Mouse (Mus musculus): ENCODE measurements around the gene Vps41.

The Vps41 gene

DNA sequence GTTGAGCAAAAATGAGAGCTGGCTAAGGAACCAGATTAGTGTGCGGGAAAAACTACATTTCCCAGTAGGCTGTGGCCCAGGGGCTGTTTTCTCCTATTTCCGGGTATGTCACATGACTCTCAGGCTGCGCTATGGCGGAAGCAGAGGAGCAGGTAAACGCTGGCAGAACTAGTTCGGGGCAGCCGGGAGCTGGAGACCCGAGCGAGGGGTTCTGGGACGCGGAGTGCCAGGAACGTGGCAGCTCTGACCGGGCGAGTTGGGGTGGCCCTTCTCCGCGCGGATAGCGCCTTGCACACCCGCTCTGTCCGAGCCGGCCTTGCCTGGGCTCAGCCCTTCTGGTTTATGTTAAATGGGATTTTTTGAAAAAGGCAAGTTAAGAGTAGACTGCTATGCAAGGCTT, at the start of gene Vps41:
Vps41 (plus strand) TSS at position 102 of the 400 bp plus-strand sequence.
- peak; percentile 74 for DNase-seq

DNA sequence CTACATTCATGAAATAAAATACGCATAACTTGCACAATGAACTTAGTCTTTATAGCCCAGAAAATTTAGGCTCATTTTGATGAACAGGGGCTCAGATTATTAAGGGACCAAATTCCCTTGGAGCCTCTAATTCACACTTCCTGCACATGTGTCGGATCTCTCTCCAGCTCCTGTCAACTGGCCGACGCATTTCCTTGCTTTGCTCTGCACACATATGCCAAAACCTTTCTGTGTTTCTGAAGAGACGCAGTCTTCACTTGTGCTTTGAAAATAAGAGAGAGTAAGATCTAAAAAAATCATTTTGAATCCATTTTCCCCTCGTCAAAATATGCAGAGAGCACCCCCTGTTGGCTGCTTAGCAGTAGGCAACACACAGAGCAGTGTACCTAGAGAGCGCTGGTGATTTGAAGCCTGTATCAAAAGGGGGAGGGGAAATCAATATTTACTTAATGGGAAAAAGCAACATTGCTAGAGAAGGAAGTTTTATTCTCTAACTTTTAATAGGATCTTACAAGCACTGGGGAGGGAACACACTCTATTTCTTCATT, 18.5 kb upstream of the Vps41 start:
- DNase-seq, result peak; percentile 2

DNA sequence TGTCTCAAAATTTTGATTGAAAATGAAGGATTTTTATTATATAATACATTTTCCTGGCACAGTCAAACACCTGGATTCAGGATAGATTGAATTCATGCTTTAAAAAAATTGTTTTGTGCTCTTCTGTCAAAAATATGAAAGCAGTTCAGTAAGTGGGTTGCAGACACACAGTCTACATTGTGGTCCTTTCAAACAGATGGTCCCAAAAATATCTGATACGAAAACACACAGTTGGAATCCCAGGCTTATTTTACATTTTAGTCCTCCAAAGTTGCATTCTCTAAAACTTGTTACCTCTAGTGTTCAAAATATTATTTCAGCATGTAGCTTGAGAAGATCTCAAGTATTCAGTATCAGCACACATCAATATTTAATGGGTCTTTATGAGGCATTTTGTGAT, 5.4 kb upstream of the Vps41 start:
- DNase-seq, result no peak

DNA sequence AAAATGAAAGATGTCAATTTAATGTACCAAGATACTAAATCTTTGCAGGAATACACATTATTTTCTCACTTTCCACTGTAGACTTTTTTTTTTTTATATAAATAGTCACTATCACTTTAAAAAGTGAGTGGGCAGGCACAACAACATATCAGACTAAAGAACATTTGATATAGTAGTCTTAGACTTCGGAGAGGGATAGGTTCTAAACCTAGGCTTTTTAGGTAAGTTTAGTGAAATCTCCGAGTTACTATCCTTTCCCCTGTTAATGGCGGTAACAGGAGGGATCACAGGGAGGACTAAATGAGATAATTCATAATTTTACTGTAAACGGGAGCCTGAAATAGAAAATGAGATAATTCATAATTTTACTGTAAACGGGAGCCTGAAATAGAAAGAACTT, 379 bp upstream of the Vps41 start:
- no peak for DNase-seq

DNA sequence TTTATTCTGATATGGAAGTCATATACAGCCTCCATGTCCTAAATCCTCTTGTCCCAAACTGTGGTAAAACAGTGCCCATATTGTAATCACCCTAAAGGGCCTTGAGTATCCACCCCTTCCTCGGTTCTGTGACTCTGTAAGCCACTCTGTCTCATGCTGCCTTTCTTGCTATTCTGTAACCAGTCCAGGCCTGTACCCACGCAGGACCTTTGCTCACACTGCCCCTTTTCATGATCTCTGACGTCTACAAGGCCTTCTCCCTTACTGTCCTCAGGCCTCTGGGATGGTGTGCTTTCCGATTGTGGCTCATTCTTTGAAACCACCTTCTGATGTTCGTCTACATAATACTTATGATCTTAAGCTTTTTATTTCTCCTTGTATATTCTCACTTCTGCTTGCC, 1.4 kb downstream of the Vps41 start:
- no peak for DNase-seq

DNA sequence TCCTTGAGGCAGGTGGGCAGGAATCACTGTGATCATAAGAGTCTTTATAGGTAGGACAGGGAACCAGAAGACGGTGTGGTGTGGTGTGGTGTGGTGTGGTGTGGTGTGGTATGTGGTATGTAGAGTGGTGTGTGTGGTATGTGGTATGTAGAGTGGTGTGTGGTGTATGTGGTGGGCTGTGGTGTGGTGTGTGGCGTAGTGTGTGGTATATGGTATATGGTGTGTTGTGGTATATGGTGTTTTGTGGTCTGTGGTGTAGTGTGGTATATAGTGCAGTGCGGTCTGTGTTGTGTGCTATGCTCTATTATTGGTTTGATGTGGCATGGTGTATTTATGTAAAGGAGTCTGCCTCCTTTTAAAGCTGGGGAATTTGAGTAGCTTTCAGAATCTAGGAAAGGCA, 13.6 kb downstream of the Vps41 start:
- no peak for DNase-seq

DNA sequence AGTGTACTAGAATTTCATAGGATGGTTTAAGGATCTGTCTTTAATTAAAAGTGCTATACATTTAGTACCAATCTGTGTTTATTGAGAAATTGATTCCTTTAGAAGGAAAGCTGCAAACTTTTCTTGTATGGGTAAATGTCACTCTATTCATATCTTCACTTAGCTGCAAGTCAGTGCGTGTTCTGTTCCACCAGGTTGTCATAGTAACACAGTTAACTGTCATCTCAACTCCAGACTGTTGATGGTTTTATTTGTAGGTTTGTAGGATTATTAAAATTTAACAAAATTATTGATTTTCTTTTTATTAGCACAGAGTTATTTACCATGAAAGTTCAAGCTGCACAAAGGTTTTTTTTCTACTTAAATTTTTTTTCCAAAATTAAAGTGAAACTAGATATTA, 19.5 kb downstream of the Vps41 start:
- no peak for DNase-seq

DNA sequence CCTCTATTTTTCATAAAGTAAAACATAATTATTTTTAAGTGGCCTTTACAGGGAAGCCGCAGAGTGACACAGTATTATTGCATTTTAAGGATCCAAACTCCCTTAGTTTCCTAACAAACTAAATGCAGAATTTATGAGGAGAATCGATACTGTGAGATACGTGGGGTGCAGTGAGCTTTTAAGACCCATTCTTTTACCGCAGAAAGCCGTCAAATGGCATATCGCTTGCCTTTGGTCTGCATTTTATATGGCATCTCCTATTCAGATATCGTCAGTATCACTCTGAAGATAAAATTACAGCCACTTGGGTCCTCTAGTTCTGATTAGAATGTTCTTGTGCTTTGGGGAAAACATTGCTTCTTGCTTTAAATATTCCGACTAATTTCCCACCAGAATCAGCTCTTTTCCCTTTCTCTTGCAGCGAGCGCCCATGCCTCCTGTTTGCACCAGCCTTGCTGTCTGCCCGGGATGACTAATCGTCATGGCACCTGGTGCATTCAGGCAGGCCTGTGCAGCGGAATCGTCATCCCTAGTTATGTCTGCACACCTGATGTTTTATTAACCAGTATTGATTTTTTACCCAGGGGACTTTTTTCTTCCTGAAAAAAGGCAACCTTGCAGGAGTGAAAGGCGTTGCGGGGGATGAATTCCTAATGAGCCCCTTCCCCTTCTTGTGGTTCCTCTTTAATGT, 26.6 kb downstream of the Vps41 start:
- no peak for DNase-seq

DNA sequence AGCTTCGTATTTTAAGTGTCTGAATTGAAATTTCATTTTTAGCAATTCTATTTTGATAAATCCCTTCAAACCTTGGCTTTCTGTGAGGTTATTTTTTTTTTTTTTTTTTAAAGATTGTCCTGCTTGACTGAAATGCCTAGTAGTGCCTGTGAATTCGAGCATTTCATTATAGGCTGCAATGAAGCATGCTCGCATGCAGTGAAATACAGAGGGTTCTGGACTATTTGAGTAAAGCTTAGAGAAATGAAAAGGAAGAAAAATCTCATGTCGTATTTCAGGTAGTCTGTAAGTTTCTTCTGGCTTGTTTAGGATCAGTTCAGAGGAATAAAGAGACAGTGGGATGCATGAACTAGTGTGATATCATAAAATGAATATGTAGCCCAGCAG, 27.2 kb downstream of the Vps41 start:
- no peak for DNase-seq

DNA sequence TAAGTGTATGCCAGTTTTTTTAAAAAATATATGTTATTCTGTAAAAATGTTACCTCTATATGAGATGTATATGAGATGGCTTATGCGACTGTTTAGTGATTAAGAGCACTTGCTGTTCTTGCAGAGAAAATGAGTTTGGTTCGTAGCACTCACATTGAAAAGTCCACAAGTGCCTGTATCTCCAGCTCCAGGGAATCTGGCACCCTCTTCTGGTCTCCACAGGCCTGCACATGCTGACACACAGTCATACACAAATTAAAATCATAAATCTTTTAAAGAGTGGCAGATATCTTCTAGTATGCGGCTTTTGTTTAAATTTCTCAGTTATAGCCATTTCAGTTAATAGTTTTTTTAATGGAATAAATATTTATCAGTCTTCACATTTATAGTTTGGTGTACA, 40.9 kb downstream of the Vps41 start:
- no peak for DNase-seq

DNA sequence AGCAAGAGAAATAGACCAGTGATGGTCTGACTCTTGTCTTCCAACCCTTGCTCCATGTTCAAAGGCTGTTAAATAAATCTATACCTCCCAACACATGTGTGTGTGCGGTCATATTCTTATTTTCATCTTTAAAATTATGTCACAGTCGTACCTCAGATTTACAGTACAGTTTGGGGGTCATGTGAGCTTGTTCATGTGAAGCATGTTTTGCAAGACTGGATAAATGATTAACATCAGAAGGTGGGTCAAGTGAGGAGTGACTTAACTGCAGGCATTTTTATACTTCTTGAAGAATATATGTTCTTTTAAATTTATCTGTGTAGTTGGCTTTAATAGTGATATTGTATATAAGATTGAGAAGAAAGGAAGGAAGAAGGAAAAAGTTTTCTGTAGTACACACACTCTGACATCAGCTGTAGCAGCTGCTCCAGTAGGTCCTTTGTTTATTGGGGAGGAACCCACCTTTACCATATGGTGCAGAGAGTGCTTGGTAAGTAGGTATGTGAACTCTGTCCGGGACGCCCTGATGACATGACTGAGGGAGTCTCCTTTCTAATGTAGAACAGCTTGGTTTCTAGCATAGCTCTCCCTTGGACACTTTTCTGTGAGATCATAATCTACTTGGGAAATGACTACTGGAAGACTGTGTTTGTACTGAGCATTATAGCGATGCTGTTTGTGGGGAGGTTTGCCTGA, 42.4 kb downstream of the Vps41 start:
- DNase-seq, result no peak

DNA sequence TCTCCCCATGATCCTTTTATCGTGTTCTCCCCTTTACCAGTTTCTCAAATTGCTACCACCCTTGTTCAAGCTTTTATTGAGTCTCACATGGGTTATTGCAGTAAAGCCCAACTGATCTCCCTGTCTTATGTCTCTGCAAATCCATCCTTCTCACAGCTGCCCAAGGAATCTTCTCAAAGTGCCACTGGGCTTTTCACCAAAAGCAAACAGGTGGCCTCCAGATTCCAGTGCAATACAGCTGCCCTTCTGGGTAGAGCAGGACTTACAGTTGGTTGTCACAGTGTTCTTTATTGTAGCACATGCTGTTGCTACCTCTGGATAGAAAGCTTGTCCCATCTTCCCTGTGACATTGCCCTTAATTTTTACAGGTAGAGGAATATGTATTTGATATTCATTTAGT, 44.4 kb downstream of the Vps41 start:
- DNase-seq, result no peak

DNA sequence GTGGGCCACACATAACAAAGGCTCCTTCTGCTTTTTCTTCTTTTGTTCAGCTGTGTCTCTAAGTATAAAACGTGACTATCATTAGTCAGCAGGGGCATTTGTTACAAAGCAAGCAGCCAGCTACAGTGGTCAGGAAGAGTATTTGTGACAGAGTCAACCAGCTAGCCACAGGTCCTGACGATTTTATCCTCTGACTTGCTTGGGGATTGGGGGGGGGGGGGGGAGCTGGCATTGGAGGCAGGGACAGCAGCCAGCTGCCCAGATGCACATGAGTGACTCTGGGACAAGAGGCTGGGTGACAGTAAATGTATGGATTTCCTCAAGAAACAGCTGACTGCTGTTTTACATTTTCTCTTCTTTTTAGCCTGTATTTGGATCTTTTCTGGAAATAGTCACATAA, 50.8 kb downstream of the Vps41 start:
- no peak for DNase-seq

DNA sequence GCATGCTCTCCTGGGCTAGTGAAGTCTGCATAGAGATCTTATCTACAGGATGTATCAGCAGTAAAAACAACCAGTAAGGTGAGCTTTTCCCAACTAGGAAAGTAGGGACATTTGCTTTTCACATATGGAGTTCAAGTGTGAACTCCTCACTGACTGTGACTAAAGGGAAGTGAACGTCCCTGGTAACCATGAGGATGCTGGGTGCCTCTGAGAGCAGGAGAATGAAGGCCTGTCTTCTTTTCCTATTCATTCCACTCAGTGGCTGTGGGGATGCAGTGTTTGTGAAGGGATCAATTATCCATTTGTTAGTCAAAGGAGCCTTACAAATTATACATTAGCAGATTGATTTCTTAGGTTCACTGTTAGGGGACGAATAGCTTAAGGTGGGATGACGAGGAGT, 51.4 kb downstream of the Vps41 start:
- no peak for DNase-seq

DNA sequence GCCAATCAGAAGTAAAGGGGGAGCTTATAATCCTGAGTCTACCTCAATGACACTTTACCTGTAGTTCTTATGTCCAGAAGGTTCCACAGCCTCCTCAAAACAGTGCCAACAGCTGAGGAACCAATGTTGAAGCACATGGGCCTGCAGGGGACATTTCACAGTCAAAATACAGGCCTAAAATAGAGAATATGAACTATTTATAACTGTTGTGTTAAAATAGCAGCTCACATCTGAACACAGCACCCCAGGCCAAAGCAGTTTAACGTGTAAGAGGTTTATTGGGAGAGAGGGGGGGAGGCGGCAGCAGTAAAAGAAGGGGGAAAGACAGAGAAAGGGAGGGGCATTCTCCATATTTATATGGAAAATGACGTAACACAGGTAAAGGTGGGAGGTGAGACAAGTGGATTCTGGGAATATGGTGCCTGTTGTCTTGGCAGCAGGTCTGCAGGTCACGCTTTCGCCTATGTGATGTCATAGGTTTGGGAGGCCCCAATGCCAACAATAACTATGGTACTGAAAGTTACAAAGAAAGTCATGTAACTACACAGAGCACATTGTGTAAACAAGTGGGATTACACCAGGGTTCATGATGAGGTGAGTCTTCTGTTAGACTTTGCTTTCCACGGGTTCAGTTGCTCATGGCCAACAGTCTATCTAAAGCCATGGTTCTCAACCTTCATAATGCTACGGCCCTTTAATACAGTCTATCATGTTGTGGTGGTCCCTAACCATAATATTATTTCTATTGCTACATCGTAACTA, 56.5 kb downstream of the Vps41 start:
- no peak for DNase-seq

DNA sequence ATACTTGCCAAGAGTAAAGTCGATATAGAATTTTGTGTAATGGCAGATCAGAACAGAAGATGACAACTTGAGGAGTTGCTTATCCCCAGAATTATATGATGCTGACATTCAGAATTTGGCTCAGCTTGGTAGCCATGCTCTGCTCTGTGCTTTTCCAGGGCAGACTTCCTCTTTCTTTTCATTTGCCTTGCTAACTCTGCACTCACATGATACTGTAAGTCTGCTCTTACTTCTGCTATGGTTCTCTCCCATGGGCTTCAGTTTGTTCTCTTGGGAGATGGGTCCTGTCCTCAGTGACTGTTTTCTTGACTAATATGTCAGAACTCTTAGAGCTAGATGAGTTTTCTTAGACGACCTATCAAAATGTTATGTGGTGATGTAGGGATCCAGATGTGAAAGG, 64.2 kb downstream of the Vps41 start:
- no peak for DNase-seq

DNA sequence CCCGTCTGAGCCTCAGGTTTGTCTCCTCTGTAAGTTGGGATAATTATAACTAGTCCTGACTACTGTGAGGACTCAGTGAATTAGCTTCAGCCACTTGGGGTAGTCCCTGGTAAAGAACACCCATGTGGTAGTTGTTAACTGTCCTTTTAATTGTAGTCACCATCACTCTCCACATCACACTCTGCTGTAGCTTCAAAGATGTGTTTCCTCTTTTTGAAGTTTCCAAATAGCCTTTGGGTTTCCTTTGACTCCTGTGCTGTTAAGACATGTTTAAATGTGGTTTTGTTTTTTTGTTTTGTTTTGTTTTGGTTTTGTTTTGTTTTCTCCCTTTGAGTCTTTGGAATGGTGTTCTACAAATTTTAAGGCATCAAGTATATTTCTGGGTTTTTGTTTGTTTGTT, 68.6 kb downstream of the Vps41 start:
- no peak for DNase-seq

DNA sequence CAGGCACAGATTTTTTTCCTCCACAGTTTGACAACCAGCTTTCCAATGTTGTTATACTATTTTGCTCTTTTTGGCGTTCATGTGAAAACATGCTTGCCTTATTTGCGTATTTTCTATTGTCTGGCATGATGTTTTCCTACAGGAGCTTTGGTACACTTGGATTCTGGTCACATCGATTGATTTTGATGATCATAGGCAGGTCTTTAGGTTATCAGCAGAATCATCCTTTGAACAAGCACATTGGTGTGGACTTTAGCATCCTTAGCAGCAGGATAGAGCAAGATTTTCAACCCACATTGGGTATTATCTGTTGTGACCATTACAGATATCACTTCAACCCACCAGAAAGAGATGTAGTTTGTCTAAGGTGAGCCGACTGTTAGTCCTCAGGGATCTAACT, 71.0 kb downstream of the Vps41 start:
- DNase-seq, result no peak

DNA sequence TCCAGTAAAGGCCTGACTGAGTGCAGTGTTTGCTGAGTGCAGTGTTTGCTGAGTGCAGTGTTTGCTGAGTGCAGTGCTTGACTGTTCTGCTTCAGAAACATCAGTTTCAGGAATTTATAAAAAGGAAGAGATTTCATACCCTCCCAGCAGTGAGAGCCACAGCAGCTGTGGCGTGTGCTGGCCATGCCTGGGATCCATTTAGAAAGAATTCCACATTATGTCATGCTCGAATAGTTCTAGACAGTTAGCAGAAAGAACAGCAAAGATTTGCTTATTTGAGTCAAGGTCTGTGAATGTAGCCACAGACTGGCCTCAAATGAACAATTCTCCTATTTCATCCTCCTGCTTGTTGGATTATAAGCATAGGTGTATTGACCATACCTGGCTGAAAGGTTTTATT, 71.6 kb downstream of the Vps41 start:
- DNase-seq, result no peak

DNA sequence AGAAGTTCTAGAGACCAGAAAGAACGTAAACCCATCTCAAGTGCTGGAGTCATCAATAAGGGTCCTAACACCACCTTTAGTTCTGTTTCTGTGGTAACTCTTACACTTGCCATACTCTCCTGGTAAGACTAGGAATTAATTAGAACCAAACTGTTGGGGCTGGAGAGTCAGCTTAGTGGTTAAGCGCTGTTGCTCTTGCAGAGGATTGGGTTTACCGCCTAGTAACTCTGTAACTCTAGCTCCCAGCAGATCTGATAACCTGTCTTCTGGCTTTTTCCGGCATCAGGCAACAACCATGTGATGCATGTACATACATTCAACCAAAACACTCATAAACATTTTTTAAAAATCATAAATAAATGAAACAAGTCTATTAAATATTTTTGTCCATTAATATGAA, 72.6 kb downstream of the Vps41 start:
- no peak for DNase-seq

DNA sequence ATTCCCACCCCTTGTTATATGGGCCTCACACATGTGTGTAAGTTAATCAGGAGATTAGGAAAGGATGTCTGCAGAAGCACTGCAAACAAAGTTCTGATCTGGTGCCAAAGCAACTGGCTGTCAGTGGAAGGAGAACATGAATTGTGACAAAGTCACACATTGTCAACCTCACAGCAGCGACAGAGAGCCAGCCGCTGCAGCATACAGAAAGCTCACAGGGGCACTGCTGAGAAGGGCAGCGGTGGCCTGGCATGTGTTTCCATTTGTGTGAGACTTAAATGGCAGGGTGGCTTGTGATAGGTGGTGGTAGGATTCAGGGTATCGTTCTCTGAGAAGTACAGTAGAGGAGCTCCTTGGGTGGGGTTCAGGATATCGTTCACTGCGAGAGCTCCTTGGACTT, 73.0 kb downstream of the Vps41 start:
- no peak for DNase-seq

DNA sequence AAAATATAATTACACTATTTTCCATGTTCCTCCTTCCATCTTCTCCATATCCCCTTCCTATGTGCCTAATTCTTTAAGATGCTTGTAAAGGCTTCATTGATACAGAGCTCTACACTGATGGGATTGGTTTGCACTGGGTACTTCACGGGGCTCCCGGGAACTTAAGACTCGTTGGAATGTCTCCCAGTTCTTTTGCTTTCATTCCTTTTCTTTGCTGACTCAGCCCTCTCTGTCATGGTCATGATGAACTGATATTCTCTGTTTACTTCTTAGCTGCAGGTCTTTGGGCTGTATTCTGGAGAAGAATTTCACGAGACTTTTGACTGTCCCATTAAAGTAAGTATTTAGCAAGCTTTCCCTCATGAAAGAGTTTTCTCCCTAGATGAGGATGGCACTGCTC, 74.2 kb downstream of the Vps41 start:
- DNase-seq, result no peak

DNA sequence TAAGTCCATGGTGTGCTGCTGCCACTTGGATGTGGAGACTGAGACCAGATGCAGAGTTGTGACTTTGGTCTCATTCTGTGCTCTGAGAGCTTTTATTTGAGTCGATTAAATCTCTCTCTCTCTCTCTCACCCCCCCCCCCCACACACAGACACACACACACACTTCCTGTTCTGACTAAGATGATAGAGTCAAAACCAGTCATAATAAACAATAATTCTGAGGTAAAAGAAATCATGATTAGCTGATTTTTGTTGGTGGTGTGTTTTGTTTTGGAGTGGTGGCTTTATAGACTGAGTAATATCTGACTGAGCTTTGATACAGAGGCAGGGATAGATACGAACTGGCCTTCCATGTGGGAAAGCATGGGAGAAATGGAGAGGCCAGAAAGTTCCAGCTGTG, 74.6 kb downstream of the Vps41 start:
- DNase-seq, result no peak

DNA sequence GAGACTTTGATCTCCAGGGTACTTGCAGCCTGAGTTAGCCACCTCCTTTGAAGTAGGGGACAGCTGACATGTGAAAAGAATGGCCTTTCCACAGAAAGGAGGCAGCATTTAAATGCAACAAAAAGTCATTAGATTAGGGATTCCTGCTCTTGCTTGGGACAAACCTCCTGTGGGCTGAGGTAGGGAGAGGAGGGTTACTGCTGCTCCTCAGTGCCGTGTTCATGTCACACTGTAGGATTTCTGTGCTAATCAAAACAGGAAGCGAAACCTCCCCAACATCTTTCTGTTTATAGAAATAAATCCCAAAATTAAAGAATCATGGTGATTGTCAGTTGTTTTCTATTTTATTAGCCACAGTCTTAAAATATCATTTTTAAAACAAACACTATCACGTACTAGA, 77.4 kb downstream of the Vps41 start:
- DNase-seq, result no peak

Data from lung, postnatal 14 days (tissue).